Mouse (Mus musculus): ENCODE measurements around the gene Cntnap5b. TPM values are rescaled to one million over a fixed set of nuclear protein-coding genes. Genes with fewer than 3 reads are reported as not detected.
"Not testable (repeated sequence)": the region's sequence is repeated elsewhere in the genome, so short reads cannot be mapped to it uniquely, and the experiment has no call there.

The Cntnap5b gene
- total RNA-seq (2021): under 1 TPM; 0.14 to 0.24 TPM
- long read RNA-seq, experiment 1: 0 reads
- long read RNA-seq, experiment 2: 0 reads

DNA sequence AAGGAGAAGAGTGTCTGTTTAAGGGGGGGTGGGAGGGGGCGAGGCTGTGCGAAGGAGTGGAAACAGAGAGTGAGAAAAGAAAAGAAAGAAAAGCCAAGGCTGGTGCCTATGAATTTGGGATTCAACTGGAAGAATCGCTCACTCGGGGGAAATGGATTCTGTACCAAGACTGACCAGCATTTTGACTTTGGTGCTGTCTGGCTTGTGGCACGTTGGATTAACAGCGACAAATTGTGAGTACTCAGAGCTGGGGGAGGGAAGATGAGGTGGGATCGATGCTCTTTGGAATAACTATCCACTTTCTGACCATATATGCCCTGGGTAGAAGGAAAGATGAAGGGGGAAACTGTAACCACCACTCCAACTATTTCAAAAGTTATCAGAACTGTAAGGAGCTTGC is at the start of gene Cntnap5b:
TSS of gene Cntnap5b (plus strand) at position 152 of the 400 bp plus-strand sequence.
- intact Hi-C loops (cut with DNase I): no loop called here
- DNase-seq: no peak

DNA sequence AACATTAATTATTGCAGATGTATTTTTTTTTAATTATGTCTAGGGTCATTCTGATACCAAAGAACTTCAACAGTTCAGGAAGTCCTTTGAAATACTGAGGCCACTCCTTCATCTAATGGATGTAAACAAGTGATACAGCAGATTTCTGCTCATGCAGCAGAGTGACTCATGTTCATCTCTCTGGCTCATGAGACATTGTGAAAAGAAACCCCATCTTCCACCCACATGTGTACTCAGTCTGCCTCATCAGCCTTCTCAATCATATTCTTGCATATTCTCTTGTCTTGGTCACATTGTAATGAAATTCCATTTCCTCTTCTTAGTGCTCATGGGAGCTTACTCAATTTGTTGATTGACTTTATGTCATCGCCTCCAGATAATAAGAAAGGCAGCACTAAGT is 12.6 kb upstream of the Cntnap5b start:
- DNase-seq: no peak
- intact Hi-C loops (cut with DNase I): no loop called here

DNA sequence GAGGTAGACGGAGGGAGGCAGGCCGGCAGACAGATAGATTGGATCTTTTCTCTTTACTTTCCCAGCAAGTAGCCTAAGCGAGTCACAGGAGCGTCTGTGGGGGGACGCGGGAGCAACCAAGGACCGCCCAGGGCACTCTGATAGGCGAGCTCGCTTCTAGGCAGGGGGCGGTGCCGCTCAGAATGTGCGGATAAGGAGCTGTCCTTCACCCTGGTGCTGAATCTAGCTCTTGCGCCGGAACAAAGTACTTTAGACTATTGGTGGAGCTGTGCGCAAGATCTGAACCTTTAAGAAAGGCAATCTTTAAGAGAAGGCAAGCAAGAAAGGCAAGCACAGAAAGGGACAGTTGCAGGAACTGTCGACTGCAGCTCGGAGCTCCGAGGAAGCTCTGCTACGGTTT is 382 bp upstream of the Cntnap5b start:
- intact Hi-C loops (cut with DNase I): no loop called here
- DNase-seq: peak; percentile 19 to 58

DNA sequence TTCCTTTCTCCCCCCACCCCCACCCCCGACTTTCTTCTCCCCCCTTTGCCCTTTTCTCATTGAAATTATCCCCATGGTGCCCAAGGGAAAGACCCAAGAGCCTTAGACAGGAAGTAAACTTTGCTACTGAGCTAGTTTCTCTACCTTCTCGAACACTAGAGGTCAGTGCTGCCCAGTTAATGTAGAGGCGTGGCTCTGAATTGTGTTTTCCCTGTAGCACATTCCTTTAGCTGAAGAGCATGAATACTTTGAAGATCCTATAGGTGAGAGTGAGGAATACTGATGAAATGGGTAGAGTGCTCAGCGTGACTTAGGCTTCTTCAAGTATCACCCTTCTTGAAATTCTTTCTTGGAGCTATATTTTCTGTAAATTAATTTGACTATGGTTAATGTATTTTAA is 1.6 kb downstream of the Cntnap5b start:
- intact Hi-C loops (cut with DNase I): no loop called here
- DNase-seq: peak in 1 of 2 experiments; percentile 10

DNA sequence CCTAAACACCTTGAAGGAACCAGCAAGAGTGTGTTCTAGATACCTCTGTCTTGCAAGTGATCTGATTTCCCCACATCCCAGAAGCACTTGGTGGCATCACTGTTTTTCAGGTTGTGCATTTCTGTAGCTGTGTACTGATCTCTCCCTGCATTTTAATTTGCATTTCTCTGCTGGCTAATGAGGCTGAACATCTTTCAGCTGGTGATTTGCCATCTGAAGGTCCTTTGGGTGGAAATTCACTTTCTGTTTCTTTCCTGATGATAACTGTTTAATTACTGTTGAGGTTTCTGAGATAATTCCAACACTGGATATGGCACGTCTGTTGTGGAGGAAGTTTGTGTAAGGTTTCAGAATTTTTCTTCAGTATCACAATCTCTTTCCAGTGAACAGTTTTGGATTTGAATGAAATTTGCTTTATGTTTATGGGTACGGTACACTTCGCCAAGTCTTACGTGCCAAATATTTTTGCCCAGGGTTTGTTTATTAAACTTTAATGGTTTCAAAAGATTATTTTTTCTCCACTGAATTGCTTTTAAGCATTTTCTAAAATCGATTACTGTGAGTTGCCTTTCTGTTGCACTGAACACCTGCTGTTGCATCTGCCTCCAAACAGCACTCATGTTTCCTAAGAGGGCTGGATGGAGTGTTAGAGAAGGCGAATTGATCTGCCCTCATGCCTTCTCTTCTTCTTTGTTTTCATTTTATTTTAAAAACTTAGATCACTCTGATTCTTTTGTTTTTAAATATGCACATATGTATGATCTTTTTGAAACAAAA is 41.0 kb downstream of the Cntnap5b start:
- intact Hi-C loops (cut with DNase I): no loop called here
- no peak for DNase-seq

DNA sequence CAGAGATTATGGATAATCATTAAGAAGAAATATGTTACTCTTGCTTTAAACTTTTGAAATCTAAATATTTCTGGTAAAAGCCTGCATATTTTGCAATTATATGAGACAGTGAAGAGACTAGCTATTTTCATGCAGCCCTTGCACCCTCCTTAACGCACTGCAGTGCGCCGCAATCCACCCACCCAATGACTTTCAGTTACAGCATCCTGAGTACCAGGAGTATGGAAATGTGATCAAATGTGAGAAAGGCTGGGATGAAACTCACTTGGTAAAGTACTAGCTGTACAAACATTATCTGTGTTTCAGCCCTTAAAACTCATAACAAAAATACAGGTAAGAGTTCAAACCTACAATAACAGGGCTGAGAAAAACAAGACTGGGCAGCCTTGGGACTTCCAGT is 99.8 kb downstream of the Cntnap5b start:
- intact Hi-C loops (cut with DNase I): no loop called here

DNA sequence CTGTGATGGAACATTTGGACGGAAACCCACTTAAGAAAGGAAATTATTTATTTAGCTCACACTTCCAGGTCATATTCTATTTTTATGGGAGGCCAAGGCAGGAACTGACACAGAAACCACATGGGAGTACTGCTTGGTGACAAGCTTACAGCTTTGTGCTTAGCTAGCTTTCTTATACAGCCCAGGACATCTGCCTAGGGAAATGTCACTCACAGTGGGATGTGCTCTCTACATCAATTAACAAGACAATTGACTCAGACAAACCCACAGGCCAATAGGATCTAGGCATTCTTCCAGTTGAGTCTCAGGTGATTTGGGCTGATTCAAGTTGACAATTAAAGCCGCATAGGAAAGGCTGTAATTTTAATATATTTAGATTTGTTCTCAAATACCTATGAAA is 135.2 kb downstream of the Cntnap5b start:
- DNase-seq: no peak
- intact Hi-C loops (cut with DNase I): no loop called here

More for the DNA sequence above, 99.8 kb downstream of the Cntnap5b start:
- no peak for DNase-seq

DNA sequence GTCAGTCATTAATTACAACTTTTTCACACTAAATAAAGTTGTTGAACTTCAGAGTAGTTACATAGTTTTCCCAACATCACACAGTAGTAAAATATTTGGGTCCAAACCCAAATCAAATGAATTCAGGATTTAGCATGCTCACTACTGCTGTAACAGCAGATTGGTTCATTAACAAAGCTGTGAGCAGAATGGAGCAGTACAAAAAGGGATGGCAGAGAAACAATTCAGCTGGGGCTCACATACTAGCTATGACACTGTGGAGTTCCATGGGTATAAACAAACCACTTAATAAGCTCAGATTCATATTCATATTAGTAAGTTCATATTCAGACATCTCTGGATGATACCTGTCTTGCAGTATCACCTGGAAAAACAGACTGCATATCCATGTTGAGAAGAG is 170.9 kb downstream of the Cntnap5b start:
- DNase-seq: no peak
- intact Hi-C loops (cut with DNase I): no loop called here

DNA sequence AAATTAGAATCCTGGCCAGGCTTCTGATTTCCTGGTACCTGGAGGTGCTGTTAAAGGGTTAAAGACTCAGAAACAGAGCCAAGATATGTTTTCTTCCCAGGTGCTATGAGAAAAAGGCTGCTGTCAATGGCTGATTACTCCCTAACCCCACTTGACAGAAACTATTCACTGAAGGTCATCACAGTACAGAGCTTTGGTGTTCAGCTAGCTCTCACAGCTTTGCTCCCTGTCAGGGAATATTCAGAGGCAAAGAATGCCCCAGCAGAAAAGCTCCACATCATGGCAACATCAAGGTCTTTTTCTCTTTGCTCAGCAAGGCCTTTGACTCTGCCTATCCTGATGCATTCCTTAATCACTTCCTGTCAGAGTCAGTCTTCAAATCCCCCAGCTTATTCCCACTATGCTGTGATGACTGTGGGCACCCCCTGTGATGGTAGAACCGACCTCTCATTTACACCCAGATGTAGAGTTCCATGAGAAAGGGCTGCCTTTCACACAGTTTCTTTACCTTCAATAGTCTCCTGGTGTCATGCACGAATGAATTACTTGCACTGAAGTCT is 186.9 kb downstream of the Cntnap5b start:
- DNase-seq: no peak
- intact Hi-C loops (cut with DNase I): no loop called here

DNA sequence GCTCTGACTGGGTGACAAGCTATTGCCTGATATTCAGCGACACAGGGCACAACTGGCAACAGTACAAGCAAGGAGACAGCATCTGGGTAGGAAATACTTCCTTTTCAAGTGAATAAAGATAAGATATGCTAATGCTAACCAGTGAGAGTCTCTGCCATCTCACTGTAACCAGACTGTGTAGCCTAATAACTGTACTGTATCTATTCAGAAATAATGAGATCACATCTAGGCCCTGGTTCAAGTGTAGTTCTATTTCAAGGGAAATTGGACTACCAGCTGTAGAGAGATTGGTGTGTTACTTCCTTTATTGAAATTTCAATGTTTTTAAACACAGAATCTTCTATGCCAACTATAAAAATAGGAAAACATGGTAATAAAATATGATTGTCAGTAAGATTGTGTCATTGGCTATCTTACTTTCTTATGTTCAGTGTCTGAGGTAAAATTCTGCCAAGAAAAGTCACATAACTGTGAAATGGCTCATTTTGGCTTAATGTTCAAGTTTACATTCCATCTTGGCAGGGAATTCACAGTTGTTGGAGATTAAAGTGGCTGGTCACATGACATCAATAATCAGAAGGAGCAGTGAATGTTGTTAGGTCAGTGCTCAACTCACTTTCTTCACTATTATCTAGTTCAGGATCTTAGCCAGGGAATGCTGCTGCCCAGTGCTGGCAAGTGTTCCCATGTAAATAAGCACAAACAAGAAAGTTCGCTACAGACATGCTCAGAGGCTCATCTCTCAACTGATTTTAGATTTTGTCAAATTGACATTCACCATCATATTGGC is 194.9 kb downstream of the Cntnap5b start:
- intact Hi-C loops (cut with DNase I): no loop called here
- DNase-seq: no peak

DNA sequence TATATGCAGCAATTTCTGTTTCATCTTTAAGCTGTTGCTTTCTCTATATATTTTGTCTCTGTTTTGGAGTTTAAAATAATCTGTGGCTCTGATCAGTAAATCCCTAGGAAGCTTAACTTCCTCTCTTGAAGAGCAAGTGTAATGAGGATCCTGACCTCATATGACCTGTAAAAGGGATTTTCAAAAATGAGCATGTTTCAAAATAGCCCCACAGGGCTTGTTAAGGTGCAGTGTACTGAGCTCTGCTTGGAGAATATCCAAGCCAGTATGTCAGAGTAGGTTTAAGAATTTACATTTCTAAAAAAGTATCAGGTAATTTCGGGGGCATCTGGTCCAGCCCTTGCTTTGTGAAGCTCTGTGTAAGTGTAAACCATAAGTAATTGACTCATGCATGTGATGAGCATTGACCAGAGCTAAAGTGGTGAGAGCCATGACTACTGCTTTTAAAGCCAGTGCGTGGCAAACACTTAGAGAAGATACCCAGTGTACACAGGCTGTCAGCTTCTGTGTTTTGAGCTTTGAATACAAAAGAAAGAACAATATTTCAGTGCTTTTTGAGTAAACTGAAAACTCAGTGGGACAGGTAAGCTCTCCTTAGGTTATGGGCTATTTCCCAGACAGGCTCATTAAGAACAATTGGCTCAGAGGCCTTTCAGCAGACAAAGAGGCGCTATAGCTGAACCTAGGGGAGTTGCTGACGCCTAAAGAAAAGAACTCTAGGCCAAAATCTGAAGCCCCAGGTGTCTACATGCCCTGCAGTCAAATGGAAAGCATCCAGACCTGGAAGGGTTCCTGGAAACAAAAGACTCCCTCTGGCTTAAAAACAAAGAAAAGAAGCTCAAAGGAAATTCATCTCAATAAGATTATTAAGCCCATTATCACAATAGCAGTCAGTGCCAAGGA is 197.9 kb downstream of the Cntnap5b start:
- intact Hi-C loops (cut with DNase I): no loop called here
- no peak for DNase-seq

DNA sequence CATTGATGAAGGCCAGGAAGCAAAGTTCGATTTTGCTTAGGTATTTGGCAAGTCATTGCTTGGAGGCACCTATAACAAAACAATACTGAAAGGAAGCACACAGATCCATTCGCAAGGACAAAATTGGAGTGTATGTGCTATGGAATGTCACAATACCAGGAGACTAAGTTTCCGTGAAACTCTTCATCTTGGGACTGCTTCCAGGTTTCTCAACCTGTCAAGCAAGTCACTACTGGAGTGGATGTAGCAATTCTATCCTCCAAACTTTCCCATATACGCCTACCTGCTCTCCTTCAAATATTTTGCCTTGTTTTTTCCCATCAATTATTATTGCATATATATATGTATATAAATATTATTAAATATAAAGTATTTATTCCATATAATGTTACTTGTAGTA is 228.7 kb downstream of the Cntnap5b start:
- intact Hi-C loops (cut with DNase I): not testable (repeated sequence)

DNA sequence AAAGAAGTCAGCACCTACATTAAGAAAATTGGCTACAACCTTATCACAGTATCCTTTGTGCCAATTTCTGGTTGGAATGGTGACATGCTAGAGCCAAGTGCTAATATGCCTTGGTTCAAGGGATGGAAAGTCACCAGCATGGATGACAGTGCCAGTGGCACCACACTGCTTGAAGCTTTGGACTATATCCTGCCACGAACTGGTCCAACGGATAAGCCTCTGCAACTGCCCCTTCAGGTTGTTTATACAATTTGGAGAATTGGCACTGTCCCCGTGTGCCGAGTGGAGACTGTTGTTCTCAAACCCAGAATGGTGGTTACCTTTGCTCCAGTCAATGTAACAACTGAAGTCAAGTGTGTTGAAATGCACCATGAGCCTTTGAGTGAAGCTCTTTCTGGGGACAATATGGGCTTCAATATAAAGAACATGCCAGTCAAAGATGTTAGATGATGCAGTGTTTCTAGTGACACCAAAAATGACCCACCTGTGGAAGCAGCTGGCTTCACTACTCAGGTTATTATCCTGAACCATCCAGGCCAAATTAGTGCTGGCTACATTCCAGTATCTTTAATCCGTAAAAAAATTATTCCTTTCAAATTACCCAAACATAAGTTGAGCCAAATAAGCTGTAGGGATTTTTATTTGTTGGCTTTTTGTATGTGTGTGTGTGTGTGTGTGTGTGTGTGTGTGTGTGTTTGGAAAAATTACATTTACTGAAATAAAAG is 233.6 kb downstream of the Cntnap5b start:
- no peak for DNase-seq
- intact Hi-C loops (cut with DNase I): no loop called here

More for the DNA sequence above, 228.7 kb downstream of the Cntnap5b start:
- not testable (repeated sequence) for DNase-seq

DNA sequence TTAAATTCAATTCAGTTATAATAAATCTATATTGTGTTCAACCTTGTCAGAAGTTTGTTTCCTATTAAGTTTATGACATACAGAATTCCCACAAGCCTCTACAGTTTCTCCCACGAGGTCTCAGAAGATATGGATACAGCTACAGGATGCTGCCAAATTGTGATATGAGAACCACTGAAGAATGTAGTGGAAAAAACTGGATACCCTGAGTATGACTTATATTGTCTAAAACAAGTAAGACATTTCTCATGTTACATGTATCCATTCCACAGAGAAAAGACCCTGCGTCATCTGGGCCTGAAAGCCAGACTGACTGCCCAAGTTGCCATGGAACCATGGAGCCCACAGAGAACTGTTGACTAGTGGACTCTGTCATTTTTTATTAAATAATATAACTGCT is 269.2 kb downstream of the Cntnap5b start:
- intact Hi-C loops (cut with DNase I): no loop called here
- no peak for DNase-seq

DNA sequence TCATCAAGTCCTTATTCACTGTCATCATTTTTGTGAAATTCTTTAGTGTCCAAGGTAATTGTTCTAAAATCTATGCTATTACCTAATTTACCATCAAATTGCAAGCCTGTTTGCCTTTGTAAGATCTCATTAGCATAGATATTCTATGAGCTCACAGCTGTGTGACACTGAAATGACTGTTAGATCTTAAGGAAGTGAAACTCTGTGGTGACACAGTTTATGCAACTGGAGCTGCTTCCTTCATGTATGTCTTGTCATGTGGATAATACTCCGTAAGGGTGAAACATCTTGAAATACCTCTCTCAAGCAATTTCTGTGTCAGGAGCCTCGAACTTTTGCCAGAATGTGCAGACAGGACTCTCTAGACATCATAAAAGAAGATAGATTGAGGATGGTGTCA is 307.2 kb downstream of the Cntnap5b start:
- intact Hi-C loops (cut with DNase I): no loop called here
- DNase-seq: no peak

DNA sequence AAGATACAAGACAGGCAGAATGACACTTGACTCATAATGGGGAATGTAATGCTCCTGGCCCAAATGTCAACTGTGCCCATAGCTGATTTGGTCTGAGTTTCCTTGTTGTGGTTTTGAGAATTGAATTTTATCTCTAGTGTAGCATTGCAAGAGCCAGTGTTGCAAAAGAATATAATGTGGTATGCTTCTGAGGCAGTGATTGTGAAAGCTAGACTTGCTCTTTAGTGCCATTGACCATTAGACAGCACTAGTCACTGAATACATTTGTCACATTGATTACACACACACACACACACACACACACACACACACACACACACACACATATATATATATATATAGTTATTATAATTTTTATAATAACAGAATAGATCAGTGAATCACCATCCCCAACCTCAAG is 328.0 kb downstream of the Cntnap5b start:
- no peak for DNase-seq
- intact Hi-C loops (cut with DNase I): no loop called here

DNA sequence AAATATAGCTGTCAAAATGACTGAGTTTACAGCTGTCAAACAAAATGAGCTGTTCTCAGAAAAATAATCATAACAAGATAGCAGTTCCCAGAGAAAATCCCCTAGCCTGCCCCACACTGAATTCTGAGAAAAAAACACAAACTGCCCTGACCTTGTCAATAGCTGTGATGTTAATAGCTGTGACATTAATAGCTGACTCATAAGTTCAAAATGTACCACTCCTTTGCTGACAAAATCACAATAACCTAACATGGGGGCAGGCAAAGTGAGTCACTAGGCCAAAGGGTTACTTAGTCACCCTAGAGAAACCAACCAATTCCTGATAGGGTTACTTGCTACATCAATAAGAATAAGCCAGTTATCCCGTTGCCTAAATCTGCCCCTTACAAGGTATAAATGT is 328.5 kb downstream of the Cntnap5b start:
- intact Hi-C loops (cut with DNase I): no loop called here
- no peak for DNase-seq

DNA sequence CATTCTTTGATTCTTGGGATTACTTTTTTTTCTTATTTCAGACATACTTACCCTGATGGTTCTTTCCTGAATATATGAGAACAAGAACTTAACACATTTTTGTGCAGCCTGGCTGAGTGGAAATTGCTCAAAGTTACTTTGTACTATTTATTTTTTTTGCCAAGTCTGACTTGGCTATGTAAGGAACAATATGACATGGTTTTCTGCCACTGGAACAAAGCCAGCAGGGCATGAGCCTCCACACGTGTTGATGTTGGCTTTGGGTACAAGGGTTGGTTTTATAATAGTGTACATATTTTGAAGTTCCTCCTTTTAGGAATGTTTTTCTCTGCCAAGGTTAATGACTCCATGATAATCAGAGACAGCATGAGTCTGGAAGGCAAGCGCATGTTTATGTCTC is 331.8 kb downstream of the Cntnap5b start:
- peak in 1 of 2 experiments; percentile 1 for DNase-seq
- intact Hi-C loops (cut with DNase I): no loop called here

DNA sequence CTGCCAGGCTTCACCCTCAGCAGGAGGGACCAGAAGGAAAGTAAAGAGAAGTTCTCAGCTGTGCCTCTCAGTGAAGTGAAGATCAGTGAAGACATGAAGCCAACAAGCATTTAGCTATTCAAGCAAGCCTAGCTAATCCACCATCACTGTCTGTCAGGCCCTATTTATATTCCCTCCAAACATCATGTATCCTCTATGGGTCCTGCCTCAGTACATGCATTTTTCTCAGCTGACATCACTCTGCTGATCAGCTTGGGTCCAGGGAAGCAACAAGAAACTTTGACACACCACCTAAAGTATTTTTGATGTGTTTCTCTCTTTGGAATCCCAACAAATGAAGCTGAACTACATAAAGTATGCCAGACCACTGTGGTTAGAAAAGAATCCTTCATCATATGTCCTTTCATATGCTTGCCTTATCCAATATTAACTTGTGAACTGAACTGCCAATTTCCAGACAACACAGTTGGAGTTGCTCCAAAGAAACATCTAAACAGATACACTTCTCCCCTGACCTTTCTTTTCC is 349.9 kb downstream of the Cntnap5b start:
- no peak for DNase-seq
- intact Hi-C loops (cut with DNase I): no loop called here
